Mouse (Mus musculus): ENCODE results near the gene Klhl32.
"Not testable (repeated sequence)": the region's sequence is repeated elsewhere in the genome, so short reads cannot be mapped to it uniquely, and the experiment has no call there.

Gene Klhl32

GRCm38 (mm10) chr4:24796229-24796628 lies 54.7 kb downstream of the Klhl32 start:
- no peak for DNase-seq (ENCODE audit: low spot score in 2 of 2)

GRCm38 (mm10) chr4:24795180-24795579 lies 55.7 kb downstream of the Klhl32 start:
- DNase-seq (ENCODE audit: low spot score in 2 of 2) = no peak

- no peak for DNase-seq (ENCODE audit: low spot score in 2 of 2)
Measured at GRCm38 (mm10) chr4:24793726-24794345, 57.1 kb downstream of the Klhl32 start.

GRCm38 (mm10) chr4:24792416-24792981 lies 58.4 kb downstream of the Klhl32 start:
- no peak for DNase-seq (ENCODE audit: low spot score in 2 of 2)

- DNase-seq (ENCODE audit: low spot score in 2 of 2) = no peak
Measured at GRCm38 (mm10) chr4:24789331-24789730, 61.6 kb downstream of the Klhl32 start.

GRCm38 (mm10) chr4:24785757-24786532 lies 65.0 kb downstream of the Klhl32 start:
- DNase-seq (ENCODE audit: low spot score in 2 of 2) = no peak

GRCm38 (mm10) chr4:24765919-24766318 lies 85.0 kb downstream of the Klhl32 start:
- DNase-seq (ENCODE audit: low spot score in 2 of 2) = no peak

- no peak for DNase-seq (ENCODE audit: low spot score in 2 of 2)
Measured at GRCm38 (mm10) chr4:24765469-24765868, 85.5 kb downstream of the Klhl32 start.

- DNase-seq (ENCODE audit: low spot score in 2 of 2) = no peak
Measured at GRCm38 (mm10) chr4:24764558-24764957, 86.4 kb downstream of the Klhl32 start.

- no peak for DNase-seq (ENCODE audit: low spot score in 2 of 2)
Measured at GRCm38 (mm10) chr4:24763451-24763850, 87.5 kb downstream of the Klhl32 start.

GRCm38 (mm10) chr4:24758954-24759353 lies 92.0 kb downstream of the Klhl32 start:
- DNase-seq (ENCODE audit: low spot score in 2 of 2) = no peak

- DNase-seq (ENCODE audit: low spot score in 2 of 2) = no peak
Measured at GRCm38 (mm10) chr4:24752517-24753208, 98.3 kb downstream of the Klhl32 start.

- no peak for DNase-seq (ENCODE audit: low spot score in 2 of 2)
Measured at GRCm38 (mm10) chr4:24737080-24737479, 113.8 kb downstream of the Klhl32 start.

GRCm38 (mm10) chr4:24720834-24721233 lies 130.1 kb downstream of the Klhl32 start:
- DNase-seq (ENCODE audit: low spot score in 2 of 2) = no peak

GRCm38 (mm10) chr4:24715559-24715958 lies 135.4 kb downstream of the Klhl32 start:
- no peak for DNase-seq (ENCODE audit: low spot score in 2 of 2)

GRCm38 (mm10) chr4:24714367-24714766 lies 136.6 kb downstream of the Klhl32 start:
- DNase-seq (ENCODE audit: low spot score in 2 of 2) = no peak

- DNase-seq (ENCODE audit: low spot score in 2 of 2) = no peak
Measured at GRCm38 (mm10) chr4:24698528-24699117, 152.3 kb downstream of the Klhl32 start.

GRCm38 (mm10) chr4:24680080-24680479 lies 170.8 kb downstream of the Klhl32 start:
- DNase-seq (ENCODE audit: low spot score in 2 of 2) = no peak

- no peak for DNase-seq (ENCODE audit: low spot score in 2 of 2)
Measured at GRCm38 (mm10) chr4:24670007-24670406, 180.9 kb downstream of the Klhl32 start.

GRCm38 (mm10) chr4:24659218-24659617 lies 191.7 kb downstream of the Klhl32 start:
- DNase-seq (ENCODE audit: low spot score in 2 of 2) = no peak

GRCm38 (mm10) chr4:24644735-24645134 lies 206.2 kb downstream of the Klhl32 start:
- DNase-seq (ENCODE audit: low spot score in 2 of 2) = not testable (repeated sequence)

- DNase-seq (ENCODE audit: low spot score in 2 of 2) = no peak
Measured at GRCm38 (mm10) chr4:24642306-24642705, 208.6 kb downstream of the Klhl32 start.

Measured in urinary bladder, postnatal 4 days (tissue).